8 mouse cellular contexts compared by ENCODE assay signal in genomic region chr11:101259948-101260825, GRCm38 (mm10). TPM values are rescaled to one million over a fixed set of nuclear protein-coding genes. Genes with fewer than 3 reads are reported as not detected.
A peak's percentile ranks its signal among the peaks of the same experiment; 100 is the strongest.
DNase-seq lines count a peak whose midpoint lies in the region; ATAC-seq and TF ChIP-seq lines count a peak whose summit lies in the region.

Wnk4 (plus strand) TSS chr11:101260567.

- peak; percentile 90 for ATAC-seq in heart, embryonic 12.5 days (ENCODE audit: insufficient number of reproducible peaks, low FRiP score)
- ATAC-seq in kidney, embryonic 16.5 days (ENCODE audit: low FRiP score, low TSS enrichment), result peak; percentile 86

- peak within 1 kb of the TSS; percentile 64 for H3K4me3 ChIP-seq in heart, embryonic 12.5 days
- peak within 1 kb of the TSS; percentile 78 for H3K4me3 ChIP-seq in kidney, embryonic 16.5 days (ENCODE audit: low read length)
- H3K4me3 ChIP-seq in megakaryocyte, embryonic 14.5 days (replicated peaks), result peak within 1 kb of the TSS; percentile 94
- peak within 1 kb of the TSS; percentile 46 for H3K4me3 ChIP-seq in spleen, adult 2 months (ENCODE audit: extremely low read depth, insufficient read depth, insufficient read length)

- DNase-seq in 3T3-L1 (ENCODE audit: low read depth, low spot score) (peak; percentile 58), ES-CJ7 (ENCODE audit: low read depth, low spot score) (peak; percentile 78)
- peak; percentile 83 for DNase-seq in embryo, embryonic 9.5 days (ENCODE audit: extremely low spot score)
- DNase-seq in spleen, adult 2 months (ENCODE audit: low read depth in 1 of 2, low spot score in 2 of 2), result no peak
- no peak for DNase-seq in frontal cortex, postnatal 10 days (ENCODE audit: low spot score in 2 of 2)

- peaks cover 18% of the 10 kb centered on the region for H3K36me3 ChIP-seq in heart, embryonic 12.5 days
- H3K36me3 ChIP-seq in kidney, embryonic 16.5 days (ENCODE audit: insufficient read depth, low read length), result peaks cover 10% of the 10 kb centered on the region
- peaks cover 48% of the 10 kb centered on the region for H3K36me3 ChIP-seq in megakaryocyte, embryonic 14.5 days (replicated peaks; ENCODE audit: low read length)
- peaks cover 10% of the 10 kb centered on the region for H3K36me3 ChIP-seq in spleen, adult 2 months (ENCODE audit: control insufficient read depth, insufficient read depth, low read length)

- peak within 1 kb of the TSS; percentile 87 for H3K4me2 ChIP-seq in heart, embryonic 12.5 days
- H3K4me2 ChIP-seq in kidney, embryonic 16.5 days (replicated peaks; ENCODE audit: low read depth, low read length), result peak within 1 kb of the TSS; percentile 98

- TF ChIP-seq POLR2A in spleen, adult 2 months (IDR thresholded peaks at IDR 0.05; ENCODE audit: low read depth, low read length), result no peak

- TF ChIP-seq CTCF in spleen, adult 2 months (IDR thresholded peaks at IDR 0.05; ENCODE audit: extremely low read depth, insufficient read depth, insufficient read length, insufficient replicate concordance), result no peak

- peaks cover 81% of the 10 kb centered on the region for H3K4me1 ChIP-seq in heart, embryonic 12.5 days (replicated peaks)
- H3K4me1 ChIP-seq in kidney, embryonic 16.5 days (ENCODE audit: insufficient read depth, low read length), result peaks cover 71% of the 10 kb centered on the region
- H3K4me1 ChIP-seq in megakaryocyte, embryonic 14.5 days, result peaks cover 85% of the 10 kb centered on the region
- peaks cover 10% of the 10 kb centered on the region for H3K4me1 ChIP-seq in spleen, adult 2 months (ENCODE audit: control insufficient read depth, insufficient read depth, insufficient read length)

- H3K9ac ChIP-seq in heart, embryonic 12.5 days, result peak within 1 kb of the TSS; percentile 89
- H3K9ac ChIP-seq in kidney, embryonic 16.5 days (replicated peaks; ENCODE audit: low read length), result peak within 1 kb of the TSS; percentile 91

- H3K27ac ChIP-seq in heart, embryonic 12.5 days (ENCODE audit: poor library complexity, severe bottlenecking), result peak within 1 kb of the TSS; percentile 88
- H3K27ac ChIP-seq in kidney, embryonic 16.5 days (ENCODE audit: low read length), result peak within 1 kb of the TSS; percentile 98
- no peak within 1 kb of the TSS for H3K27ac ChIP-seq in spleen, adult 2 months (ENCODE audit: insufficient read depth, low read length)

- peaks cover 29% of the 10 kb centered on the region for H3K27me3 ChIP-seq in heart, embryonic 12.5 days (replicated peaks)
- peaks cover 15% of the 10 kb centered on the region for H3K27me3 ChIP-seq in kidney, embryonic 16.5 days (ENCODE audit: insufficient read depth, low read length)
- H3K27me3 ChIP-seq in megakaryocyte, embryonic 14.5 days (replicated peaks), result peaks cover 45% of the 10 kb centered on the region
- H3K27me3 ChIP-seq in spleen, adult 2 months (ENCODE audit: control insufficient read depth, insufficient read depth, low read length), result peaks cover 25% of the 10 kb centered on the region

- no peaks in the 10 kb centered on the region for H3K9me3 ChIP-seq in heart, embryonic 12.5 days (replicated peaks)
- no peaks in the 10 kb centered on the region for H3K9me3 ChIP-seq in kidney, embryonic 16.5 days (ENCODE audit: low read length)
- 0 out of 2 replicates have a peak, but pooled peaks cover 3% of the 10 kb centered on the region for H3K9me3 ChIP-seq in megakaryocyte, embryonic 14.5 days

- WGBS in heart, embryonic 12.5 days, result under 1% methylated on average over 43 of the region's 43 CpGs
- under 1% methylated on average over 38 of the region's 43 CpGs for WGBS in kidney, embryonic 16.5 days
- 2% methylated on average over 39 of the region's 43 CpGs for WGBS in spleen, adult 2 months

RNA-seq across cellular contexts. Expression of gene Wnk4, which starts in this region (rescaled TPM):
- 14.0 TPM in 2 replicates for polyA plus RNA-seq in heart, embryonic 12.5 days (2016; fragmentation: Nextera tagmentation; extraction: Ambion mirVana)
- 30.5 and 39.5 TPM in 2 replicates for polyA plus RNA-seq in kidney, embryonic 16.5 days (2015; fragmentation: Nextera tagmentation; extraction: Ambion mirVana)
- 37.7 and 87.0 TPM in 2 replicates for polyA plus RNA-seq in megakaryocyte, embryonic 14.5 days (2012; ENCODE audit: insufficient read depth, low replicate concordance)
- polyA plus RNA-seq in spleen, adult 2 months (2012; rRNA removed), result 1.9 and 2.2 TPM in 2 replicates

Comparison
In these comparisons a context has a peak if more than half of its experiments do, and no peak if none do; other contexts are left out.
1. DNase-seq: peak in 3T3-L1 (single experiment), ES-CJ7 (single experiment) and embryo, embryonic 9.5 days (single experiment); none in spleen, adult 2 months (0 of 2) and frontal cortex, postnatal 10 days (0 of 2).
2. Peak in every context shown above with its lines, with median percentiles within 50 percentile points of each other: H3K4me3 ChIP-seq.